Mouse (Mus musculus) monocyte, adult 5-6 weeks (primary cell): ENCODE results near the gene Nfat5. TPM values are rescaled to one million over a fixed set of nuclear protein-coding genes. Genes with fewer than 3 reads are reported as not detected.

Experiments
- ATAC-seq: fragments of 153-309, 156-312 bp; replicated peaks from 2 replicates; pipeline ENCODE4 v1.8.0; 2017; ENCODE audit warnings: mild to moderate bottlenecking; ENCODE audit not compliant: low TSS enrichment, insufficient number of reproducible peaks, severe bottlenecking, poor library complexity, low FRiP score
- total RNA-seq: library from RNA; stranded (forward); fragments of 200-1000, 200-491, 200-594 nt; gene quantifications from 3 replicates; pipeline ENCODE4 v1.2.3, GENCODE M21; 2017

Gene Nfat5
- total RNA-seq = 32.2 to 90.4 TPM (median 44.0 TPM) in 3 replicates

DNA sequence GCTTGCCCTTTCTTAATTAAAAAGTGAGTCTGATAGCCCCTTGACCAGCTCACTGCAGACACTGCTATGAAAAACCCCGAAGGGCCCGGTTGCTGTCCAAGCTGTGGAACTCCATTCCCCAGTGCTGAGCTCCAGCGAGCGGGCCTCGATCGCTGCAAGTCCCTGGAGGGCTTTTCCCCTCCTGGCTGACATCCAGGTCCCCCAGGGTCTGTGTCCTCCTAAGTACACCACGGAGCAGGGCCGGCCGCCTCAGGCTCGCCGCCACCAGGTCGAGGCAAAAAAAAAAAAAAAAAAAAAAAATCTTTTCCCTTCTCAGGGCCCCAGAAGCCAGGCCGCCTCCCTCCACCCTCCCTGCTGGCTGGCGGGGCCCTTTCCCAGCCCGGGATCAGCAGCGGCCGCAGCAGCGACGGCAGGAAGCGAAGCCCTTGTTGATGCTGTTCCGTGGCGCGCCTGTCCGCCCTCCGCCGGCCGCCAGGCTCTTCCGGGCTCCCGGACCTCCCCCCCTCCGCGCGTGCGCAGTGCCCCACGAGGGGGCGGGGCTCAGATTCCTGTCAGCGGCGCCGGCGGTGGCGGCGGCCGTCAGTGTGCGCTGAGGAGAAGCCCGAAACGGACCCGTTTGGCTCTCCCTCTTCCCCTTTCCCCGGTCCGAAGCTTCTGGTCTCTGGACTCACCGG is at the start of gene Nfat5:
Gene Nfat5 (plus strand): TSS at position 543 of the 674 bp plus-strand sequence.
- ATAC-seq = peak; percentile 87

DNA sequence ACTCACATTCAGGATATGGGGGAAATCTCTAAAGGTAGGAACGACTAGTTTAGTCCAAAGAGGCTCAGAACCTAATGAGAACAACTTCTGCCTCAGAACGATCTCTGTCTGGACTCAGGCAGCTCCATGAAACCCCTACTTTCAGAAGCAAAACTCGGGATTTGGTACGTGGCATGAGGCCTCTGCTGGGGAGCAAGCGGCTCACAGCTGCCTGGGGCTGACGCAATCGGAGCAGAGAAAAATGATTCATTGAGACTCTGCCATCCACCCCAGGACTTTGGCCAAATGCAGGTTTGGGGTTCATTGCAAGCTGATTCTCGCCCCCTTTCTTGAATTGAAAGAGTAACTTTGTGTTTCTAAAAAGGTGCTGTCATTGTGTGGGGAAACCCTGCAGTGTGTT is 49.1 kb upstream of the Nfat5 start:
- no peak for ATAC-seq

DNA sequence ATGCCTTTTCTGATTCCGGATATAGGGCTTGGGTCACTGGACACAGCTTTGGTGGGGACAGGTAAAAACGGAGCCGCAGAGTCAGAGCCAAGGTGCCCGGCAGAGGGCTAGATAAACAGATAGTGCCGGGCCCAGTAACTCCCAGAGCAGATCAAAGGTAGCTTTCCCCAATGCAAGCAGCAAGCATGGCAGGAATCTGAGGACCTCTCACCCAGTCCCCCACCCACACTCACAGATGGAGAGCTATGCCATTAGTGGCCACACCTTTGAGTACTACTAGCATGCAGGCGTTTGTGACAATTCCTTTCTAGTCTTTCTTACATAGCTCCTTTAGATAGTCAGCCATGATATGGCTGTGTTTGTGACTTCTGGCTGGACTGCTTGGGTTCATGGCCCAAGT is 44.8 kb upstream of the Nfat5 start:
- no peak for ATAC-seq

DNA sequence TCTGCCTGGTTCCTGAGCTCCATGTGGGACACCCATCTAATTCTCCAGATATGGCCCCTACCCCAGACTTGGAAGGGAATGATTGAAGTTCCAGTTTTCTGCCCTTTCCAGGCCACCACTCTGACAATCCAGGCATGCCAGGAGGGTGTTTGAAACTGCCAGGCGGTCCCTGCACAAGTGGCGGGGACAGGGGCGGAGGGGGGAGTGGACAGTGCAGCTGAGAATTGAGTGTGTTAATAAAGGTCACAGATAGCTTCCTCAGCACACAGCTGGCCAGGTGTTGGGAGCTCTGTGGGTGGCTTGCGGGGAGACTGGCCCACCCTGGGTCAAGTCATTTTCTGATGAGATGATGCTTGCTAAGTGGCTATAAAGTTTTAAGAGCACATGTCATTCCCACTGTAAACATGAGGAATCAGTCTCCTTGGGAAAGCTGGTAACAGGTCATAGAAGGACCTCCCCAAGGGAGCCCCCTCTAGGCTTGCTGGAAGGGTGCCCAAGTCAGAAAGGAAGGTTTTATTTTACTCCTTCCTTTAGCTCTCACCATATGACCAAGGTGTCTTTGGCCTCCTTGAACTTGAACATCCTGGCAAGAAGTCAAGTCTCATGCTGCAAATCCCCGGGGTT is 41.7 kb upstream of the Nfat5 start:
- no peak for ATAC-seq

DNA sequence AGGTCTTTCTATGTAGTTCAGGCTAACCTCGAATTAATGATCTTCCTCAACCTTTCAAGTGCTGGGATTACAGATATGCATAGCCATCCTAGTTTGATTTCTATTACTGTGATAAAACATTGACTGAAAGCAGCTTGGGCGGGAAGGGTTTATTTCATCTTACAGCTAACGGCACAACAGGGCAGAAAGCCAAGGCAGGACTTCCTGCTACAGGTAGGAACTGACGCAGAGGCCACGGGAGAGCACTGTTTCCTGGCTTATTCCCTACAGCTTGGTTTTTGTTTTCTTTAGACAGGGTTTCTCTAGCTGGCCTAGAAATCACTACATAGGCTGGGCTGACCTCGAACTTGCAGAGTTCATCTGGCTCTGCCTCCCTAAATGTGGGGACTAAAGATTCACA is 40.1 kb upstream of the Nfat5 start:
- no peak for ATAC-seq

DNA sequence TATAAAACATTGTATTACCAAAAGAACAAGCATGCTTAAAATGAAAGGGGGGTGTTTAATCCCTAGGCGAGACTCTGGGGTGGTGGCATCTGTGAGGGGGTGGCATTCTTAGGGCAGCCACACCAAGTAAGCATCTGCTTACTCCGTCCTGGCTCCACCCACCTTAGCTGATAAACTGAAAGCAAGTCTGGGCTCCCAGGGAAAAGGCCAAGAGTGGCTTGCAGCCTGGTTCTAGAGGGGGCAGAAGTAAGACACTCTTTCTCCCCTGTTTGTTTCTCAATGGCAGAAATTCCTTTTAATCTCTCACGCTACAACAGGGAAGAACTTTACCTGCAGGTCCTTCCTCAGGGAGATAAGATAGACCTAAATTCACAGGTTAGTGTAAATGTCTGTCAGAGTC is 38.9 kb upstream of the Nfat5 start:
- ATAC-seq = no peak

DNA sequence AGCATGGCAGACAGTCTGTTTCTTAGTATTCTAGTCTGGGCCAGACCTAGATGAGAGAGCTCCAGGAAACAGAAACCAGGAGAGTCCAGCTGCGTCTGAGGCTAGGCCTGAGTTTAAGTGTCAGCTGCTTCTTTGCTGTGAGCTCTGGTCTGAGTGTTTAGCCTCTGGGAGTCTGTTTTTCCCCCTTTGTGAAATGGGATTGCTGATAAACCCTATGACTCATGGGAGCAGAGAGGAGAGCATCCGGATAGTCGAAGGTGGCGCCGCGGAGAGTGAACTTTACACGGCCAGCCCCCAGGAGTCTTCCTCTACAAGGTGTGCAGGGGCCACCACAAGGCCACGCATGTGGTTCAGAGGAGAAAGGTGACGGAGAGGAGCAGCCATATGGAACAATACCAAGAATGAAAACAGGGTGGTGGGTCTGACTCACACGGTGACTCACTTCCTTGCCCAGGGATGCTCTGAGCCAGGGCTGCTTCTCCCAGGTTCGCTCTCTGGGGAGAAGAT is 38.3 kb upstream of the Nfat5 start:
- no peak for ATAC-seq

DNA sequence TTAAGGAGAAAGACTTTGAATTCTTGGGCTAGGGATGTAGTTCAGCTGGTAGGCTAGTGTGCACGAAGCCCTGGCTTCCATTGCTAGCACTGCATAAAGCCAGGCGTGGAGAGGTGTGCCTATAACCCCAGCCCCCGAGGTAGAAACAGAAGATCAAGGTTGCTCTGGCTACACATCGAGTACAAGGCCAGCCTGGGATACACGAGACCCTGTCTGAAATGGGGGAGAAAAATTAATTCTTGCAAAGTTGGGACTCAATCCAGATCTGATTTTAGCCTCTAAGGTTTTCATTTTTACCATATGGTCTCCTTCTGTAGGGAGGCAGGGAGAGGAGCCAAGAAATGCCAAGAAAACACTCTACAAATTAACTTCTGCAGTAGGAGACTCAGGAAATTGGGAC is 36.0 kb upstream of the Nfat5 start:
- ATAC-seq = no peak

DNA sequence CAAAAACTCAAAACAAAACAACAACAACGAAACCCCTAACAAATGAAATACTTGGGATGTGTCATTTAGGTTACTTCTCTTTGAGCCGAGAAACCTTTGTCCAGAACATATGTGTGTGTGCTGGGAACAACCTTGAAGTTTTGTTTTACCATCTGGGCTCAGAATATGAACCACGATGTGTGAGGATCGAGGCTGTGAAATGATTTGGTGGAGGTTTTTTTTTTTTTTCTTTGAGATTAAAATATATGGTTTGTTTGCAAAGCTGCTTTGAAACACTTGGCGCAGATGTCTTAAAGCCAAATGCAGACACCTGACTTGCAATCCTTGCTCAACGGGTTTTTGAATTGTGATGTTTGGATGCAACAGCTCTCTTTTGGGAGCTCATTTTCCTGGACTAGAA is 33.1 kb upstream of the Nfat5 start:
- ATAC-seq = no peak

DNA sequence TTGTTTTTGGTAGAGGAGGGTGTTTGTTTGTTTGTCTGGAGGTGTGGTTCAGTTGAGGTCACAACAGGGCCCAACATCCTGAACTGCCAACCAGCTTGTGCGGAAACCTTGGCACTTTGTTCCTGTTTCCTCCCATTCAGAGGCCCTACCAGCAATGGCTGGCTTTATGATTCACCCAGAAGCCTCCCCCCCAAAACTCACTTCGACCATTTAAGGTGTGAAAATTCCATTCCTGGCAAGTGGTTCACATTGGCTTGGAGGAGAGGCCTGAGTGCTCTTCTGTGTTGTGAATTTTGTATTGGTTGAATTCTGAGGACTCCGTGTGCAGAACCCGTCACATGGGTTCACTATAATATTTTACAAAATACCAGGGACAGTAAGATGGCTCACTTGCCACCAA is 32.1 kb upstream of the Nfat5 start:
- no peak for ATAC-seq

DNA sequence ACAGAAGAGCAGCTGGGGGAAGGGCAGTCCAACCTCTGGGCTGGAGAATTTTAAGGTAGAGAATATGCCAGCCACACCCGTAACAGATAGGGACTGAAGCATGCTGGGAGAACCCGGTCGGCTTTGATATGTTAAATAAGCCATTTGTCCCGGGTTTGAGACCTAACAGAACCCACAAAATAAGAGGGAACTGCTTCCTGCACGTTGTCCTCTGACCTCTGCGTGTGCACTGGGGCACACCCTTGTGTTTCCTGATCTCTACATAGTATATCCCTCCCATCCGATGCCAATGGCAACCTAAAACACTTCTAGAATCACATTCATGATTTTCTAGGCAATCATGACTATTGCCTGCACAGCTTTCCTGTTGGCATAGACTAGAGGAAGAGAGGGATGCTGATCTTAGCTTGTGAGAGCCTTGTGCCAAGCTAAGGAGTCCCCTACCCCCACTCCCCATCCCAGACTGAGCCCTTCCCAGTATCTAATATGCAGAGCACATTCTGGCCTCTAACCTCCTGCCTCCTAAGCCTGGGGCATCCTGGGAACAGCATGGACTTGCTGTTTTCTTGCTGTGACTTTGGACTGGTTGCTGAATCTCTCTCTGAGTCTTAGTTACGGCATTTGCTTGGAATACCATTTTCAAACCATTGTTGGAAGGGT is 31.1 kb upstream of the Nfat5 start:
- no peak for ATAC-seq

DNA sequence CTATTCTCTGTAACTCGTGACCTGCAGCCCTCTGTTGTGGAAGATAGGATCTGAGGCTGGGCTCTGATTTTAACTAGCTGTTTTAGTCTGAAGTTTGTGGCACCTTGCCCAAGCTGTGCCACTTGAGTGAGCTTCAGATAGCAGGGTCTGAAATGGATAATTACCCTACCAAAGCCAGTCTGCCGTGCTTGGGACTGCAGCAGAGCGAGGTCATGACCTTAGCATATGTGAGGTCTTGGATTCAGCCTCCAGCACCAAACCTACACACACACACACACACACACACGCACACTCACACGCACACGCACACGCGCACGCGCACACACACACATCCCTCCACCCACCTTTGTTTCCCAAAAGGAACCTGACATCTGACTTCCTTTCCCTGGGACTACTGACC is 27.5 kb upstream of the Nfat5 start:
- no peak for ATAC-seq

DNA sequence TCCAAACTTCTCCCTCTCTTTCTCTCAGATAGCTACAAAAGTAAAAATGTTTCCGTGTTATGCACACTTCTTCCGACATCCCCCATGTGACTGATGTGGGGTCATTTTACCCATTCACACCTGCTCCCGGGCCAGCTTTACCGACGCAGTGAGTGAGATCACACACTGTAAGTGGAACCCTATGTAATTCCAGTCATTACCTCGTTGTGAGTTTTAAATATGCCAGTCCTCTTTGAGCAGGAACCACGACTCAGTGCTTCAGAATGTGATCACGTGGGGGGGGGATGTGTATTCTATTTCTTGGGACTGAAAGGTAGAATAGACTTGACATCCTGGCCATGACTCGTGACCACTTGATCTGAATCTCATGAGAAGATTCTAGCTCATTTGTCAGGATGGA is 24.8 kb upstream of the Nfat5 start:
- ATAC-seq = no peak

DNA sequence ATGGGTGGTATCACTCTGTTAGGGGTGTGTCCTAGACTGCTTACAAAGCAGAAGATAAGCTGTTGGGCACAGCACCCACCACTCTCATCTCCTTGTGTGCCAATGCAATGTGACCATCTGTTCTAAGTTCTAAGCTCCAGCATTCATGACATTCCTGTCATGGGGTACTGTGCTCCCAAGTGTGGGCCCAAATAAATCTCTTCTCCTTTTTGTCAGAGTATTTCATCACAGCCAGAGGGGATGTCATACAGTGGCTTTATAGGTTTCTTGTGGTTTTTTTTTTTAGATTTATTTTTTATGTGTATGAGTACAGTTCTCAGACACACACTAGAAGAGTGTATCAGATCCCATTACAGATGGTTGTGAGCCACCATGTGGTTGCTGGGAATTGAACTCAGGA is 24.1 kb upstream of the Nfat5 start:
- ATAC-seq = no peak

DNA sequence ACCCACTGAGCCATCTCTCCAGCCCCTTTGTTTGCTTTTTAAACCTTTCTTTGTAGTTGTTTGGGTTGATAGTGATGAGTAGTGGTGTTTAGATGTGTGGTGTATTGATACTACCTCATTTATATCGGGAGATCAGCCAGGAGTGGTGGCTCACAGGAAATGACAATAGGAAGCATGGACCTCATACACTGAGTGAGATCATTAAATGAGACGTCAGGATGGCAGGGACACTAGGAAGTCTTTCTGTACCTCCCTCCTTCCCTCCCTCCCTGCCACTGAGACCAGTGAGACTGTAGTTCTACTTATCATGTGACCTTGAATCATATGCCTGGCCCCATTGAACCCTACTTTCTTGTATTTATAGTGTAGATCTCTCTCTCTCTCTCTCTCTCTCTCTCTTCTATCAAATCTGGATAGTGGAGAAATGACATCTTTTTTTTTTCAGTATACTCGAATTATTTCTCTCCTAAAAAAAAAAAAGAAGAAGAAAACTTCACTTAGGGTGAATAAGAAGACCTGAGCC is 23.6 kb upstream of the Nfat5 start:
- no peak; the same call in 1 of the 2 replicates for ATAC-seq

DNA sequence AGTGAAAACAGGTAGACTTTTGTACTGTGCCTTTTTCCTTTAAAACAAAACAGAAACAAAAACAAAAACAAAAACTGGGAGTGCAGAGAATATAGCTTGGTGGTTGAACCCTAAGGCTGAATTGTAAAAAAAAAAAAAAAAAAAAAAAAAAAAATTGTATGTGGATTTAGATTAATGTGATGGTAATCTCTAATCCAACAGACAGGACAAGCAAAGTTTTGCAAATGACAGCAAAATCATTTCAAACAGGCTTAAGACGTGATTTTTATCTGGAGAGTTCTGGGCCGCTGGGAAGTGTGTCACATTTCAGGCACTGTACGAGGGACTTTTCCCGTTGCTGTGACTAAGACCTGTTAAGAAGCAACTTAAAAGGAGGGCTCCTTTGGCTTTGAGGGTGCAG is 23.0 kb upstream of the Nfat5 start:
- no peak for ATAC-seq

DNA sequence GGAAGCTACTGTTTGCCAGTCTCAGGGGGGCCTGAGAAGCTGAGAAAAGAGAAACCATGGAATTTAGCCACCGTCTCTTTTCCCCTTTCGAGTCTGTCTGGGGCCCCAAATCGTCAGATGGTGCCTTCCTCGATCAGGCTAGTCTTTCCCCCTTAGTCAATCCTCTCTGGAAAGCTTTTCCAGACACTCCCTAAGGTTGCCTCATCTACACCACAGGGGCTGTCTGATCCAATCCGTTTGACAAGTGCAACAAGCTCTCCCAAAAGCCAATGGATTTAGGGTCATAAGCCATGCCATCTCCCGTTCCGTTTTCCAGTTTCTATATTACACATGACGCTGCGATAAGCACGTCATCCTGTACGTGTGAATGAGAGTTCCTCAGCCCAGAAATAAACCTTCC is 22.5 kb upstream of the Nfat5 start:
- ATAC-seq = no peak

DNA sequence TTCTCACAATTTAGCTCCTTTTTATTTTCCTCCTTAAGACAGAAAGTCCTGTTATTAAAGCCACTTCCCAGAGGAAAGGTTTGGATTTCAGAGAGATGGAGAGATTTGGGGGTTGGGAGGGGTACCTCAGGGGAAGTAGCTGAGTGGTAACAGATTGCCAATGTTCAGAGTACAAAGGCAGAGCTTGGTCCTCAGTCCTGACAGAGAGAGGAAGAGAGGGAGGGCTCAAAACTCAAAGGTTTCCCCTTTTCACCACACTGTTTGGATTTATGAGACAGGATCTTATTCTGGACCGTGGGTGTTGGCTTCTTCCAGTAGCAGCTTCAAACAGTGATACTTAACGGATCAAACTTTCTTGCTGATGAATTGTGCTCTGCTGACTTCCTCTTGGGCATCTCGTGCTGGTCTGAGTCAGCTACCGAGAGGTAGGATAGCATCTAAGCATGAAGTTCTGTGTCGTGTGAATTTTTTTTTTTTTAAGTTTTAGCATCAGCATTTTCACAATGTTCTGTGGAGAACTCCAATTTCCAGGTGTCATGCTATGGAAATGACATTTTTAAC is 15.9 kb upstream of the Nfat5 start:
- no peak for ATAC-seq

DNA sequence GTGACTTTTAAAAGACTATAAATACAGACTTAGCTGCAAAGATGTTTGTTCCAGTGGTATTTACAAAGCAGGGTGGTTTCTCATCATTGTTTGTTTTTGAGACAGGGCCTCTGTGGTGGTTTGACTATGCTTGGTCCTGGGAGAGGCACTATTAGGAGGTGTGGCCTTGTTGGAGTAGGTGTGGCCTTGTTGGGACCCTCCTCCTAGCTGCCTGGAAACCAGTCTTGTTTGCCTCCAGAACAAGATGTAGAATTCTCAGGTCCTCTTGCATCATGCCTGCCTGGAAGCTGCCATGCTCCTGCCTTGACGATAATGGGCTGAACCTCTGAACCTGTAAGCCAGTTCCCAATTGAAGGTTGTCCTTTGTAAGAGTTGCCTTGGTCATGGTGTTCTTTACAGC is 14.7 kb upstream of the Nfat5 start:
- no peak for ATAC-seq

DNA sequence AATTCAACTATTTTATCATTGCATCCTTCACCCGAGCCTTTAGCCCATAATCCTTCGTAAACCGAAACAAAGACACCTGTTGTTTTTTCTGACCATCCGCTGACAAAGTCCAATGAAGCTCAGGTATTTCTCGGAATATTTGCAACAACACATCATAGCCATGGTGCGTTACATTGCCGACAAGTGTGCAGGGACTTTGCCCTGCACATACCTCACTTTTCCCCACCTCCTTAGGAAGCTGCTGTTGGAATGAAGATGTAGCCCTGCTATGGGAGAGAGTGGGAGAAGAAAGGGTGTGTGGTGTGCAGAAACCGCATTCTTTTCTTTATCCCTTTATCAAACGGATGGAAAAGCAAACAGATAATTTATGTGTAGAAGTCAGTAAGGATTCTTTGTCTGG is 6.6 kb upstream of the Nfat5 start:
- no peak for ATAC-seq
